Mouse (Mus musculus) CH12.LX (cell line): ENCODE measurements around the gene Notum. TPM values are rescaled to one million over a fixed set of nuclear protein-coding genes. Genes with fewer than 3 reads are reported as not detected.
A peak's percentile ranks its signal among the peaks of the same experiment; 100 is the strongest.

Experiments
- DNase-seq: peaks from one replicate; pipeline ENCODE4 v3.0.0-alpha.2; 2013; ENCODE audit errors: extremely low read depth
- H3K27ac ChIP-seq: 2 replicates; pipeline ENCODE4 v1.5.1; 2012; ENCODE audit warnings: low read depth, mild to moderate bottlenecking, control low read depth, moderate library complexity; ENCODE audit not compliant: insufficient read depth
- H3K27me3 ChIP-seq: replicated peaks from 2 replicates; pipeline ENCODE3; 2012; ENCODE audit warnings: inconsistent platforms
- H3K36me3 ChIP-seq, 2 experiments: replicated peaks in 1 of 2; 2 replicates each; pipeline versions ENCODE3 to v1.6.1; 2012; ENCODE audit warnings: inconsistent platforms in 1 of 2, low read length in 1 of 2, mild to moderate bottlenecking in 1 of 2, mixed read lengths in 1 of 2, moderate library complexity in 1 of 2; ENCODE audit not compliant: control insufficient read depth in 1 of 2, insufficient read depth in 1 of 2
- H3K4me1 ChIP-seq, 2 experiments: 2 replicates each; pipeline ENCODE4 v1.6.1; 2012; ENCODE audit warnings: inconsistent platforms in 1 of 2, moderate library complexity in 1 of 2; ENCODE audit not compliant: insufficient read depth in 2 of 2, control insufficient read depth in 1 of 2
- H3K4me2 ChIP-seq: 2 replicates; pipeline ENCODE4 v1.6.1; 2012; ENCODE audit warnings: low read depth, mild to moderate bottlenecking, control low read depth; ENCODE audit not compliant: poor library complexity, insufficient read depth, severe bottlenecking
- H3K4me3 ChIP-seq, 3 experiments: fragments of 150-350 bp in 1 of 3; sonication (generic) in 1 of 3; replicated peaks in 1 of 3; 2 replicates each; pipeline versions ENCODE3 to v1.5.1; 2011 to 2012; ENCODE audit warnings: low read depth in 2 of 3, low read length in 2 of 3, mild to moderate bottlenecking in 2 of 3, moderate library complexity in 2 of 3, control low read depth in 1 of 3, improper control_type of control experiment in 1 of 3, inconsistent platforms in 1 of 3, mixed read lengths in 1 of 3; ENCODE audit not compliant: poor library complexity in 1 of 3
- H3K79me2 ChIP-seq: replicated peaks from 2 replicates; pipeline ENCODE4 v1.6.1; 2012; ENCODE audit warnings: mild to moderate bottlenecking, moderate library complexity; ENCODE audit not compliant: control insufficient read depth, poor library complexity, insufficient read depth, severe bottlenecking; ENCODE audit errors: extremely low read depth
- H3K9ac ChIP-seq: 2 replicates; pipeline ENCODE4 v1.6.1; 2012; ENCODE audit warnings: low read depth, mild to moderate bottlenecking, control low read depth, moderate library complexity; ENCODE audit not compliant: insufficient read depth
- H3K9me3 ChIP-seq: replicated peaks from 2 replicates; pipeline ENCODE3; 2012; ENCODE audit warnings: low read length, inconsistent platforms, mixed read lengths
- BHLHE40 ChIP-seq: IDR thresholded peaks from 2 replicates; pipeline ENCODE4 v1.6.1; 2011; ENCODE audit warnings: mild to moderate bottlenecking, low read depth, low read length, improper control_type of control experiment
- CHD2 ChIP-seq: IDR thresholded peaks from 2 replicates; pipeline ENCODE4 v1.6.1; 2011; ENCODE audit warnings: low read length, improper control_type of control experiment
- CTCF ChIP-seq, 2 experiments: IDR thresholded peaks in 1 of 2; conservative IDR thresholded peaks in 1 of 2; 2 replicates each; pipeline ENCODE4 v1.5.1; 2011 to 2012; ENCODE audit warnings: low read depth in 2 of 2, low read length in 2 of 2, improper control_type of control experiment in 1 of 2, inconsistent platforms in 1 of 2, mild to moderate bottlenecking in 1 of 2, moderate library complexity in 1 of 2
- ELF1 ChIP-seq: IDR thresholded peaks from 2 replicates; pipeline ENCODE4 v1.6.1; 2014; ENCODE audit warnings: low read depth, mild to moderate bottlenecking, inconsistent platforms, low read length, improper control_type of control experiment
- EP300 ChIP-seq: IDR thresholded peaks from 2 replicates; pipeline ENCODE4 v1.6.1; 2011; ENCODE audit warnings: low read length, improper control_type of control experiment
- ETS1 ChIP-seq: conservative IDR thresholded peaks from 2 replicates; pipeline ENCODE4 v1.6.1; 2012; ENCODE audit warnings: low read depth, mild to moderate bottlenecking, inconsistent platforms, low read length, improper control_type of control experiment, moderate library complexity
- GABPA ChIP-seq: IDR thresholded peaks from 2 replicates; pipeline ENCODE4 v1.6.1; 2012; ENCODE audit warnings: low read depth, low read length, improper control_type of control experiment, inconsistent platforms; ENCODE audit not compliant: insufficient replicate concordance
- HCFC1 ChIP-seq: IDR thresholded peaks from 2 replicates; pipeline ENCODE4 v1.6.1; 2012; ENCODE audit warnings: low read depth, mild to moderate bottlenecking, inconsistent platforms, low read length, improper control_type of control experiment
- IRF4 ChIP-seq: IDR thresholded peaks from 2 replicates; pipeline ENCODE4 v1.6.1; 2014; ENCODE audit warnings: low read depth, mild to moderate bottlenecking, inconsistent platforms, low read length, improper control_type of control experiment
- JUN ChIP-seq: IDR thresholded peaks from 2 replicates; pipeline ENCODE4 v1.6.1; 2011; ENCODE audit warnings: low read depth, mild to moderate bottlenecking, low read length, improper control_type of control experiment, moderate library complexity; ENCODE audit not compliant: insufficient read depth
- JUND ChIP-seq: conservative IDR thresholded peaks from 2 replicates; pipeline ENCODE4 v1.6.1; 2011; ENCODE audit warnings: low read depth, low read length, improper control_type of control experiment
- KAT2A ChIP-seq: IDR thresholded peaks from 2 replicates; pipeline ENCODE4 v1.6.1; 2012; ENCODE audit warnings: low read length, improper control_type of control experiment, inconsistent platforms; ENCODE audit not compliant: insufficient replicate concordance
- MAX ChIP-seq: IDR thresholded peaks from 2 replicates; pipeline ENCODE4 v1.6.1; 2011; ENCODE audit warnings: low read length, improper control_type of control experiment
- MAZ ChIP-seq: IDR thresholded peaks from 2 replicates; pipeline ENCODE4 v1.6.1; 2012; ENCODE audit warnings: low read depth, mild to moderate bottlenecking, inconsistent platforms, low read length, improper control_type of control experiment, moderate library complexity
- MEF2A ChIP-seq: IDR thresholded peaks from 2 replicates; pipeline ENCODE4 v1.6.1; 2014; ENCODE audit warnings: low read depth, mild to moderate bottlenecking, inconsistent platforms, low read length, improper control_type of control experiment, borderline replicate concordance
- MXI1 ChIP-seq: IDR thresholded peaks from 2 replicates; pipeline ENCODE4 v1.6.1; 2011; ENCODE audit warnings: mild to moderate bottlenecking, low read depth, low read length, improper control_type of control experiment
- MYC ChIP-seq: IDR thresholded peaks from 2 replicates; pipeline ENCODE4 v1.6.1; 2011; ENCODE audit warnings: low read depth, mild to moderate bottlenecking, improper control_type of control experiment, low read length
- NELFE ChIP-seq: IDR thresholded peaks from 2 replicates; pipeline ENCODE4 v1.6.1; 2011; ENCODE audit warnings: low read depth, low read length, improper control_type of control experiment
- PAX5 ChIP-seq: IDR thresholded peaks from 2 replicates; pipeline ENCODE4 v1.6.1; 2012; ENCODE audit warnings: low read length, inconsistent platforms, mixed read lengths
- POLR2A ChIP-seq: IDR thresholded peaks from 2 replicates; pipeline ENCODE4 v1.6.1; 2011; ENCODE audit warnings: low read depth, mild to moderate bottlenecking, improper control_type of control experiment, low read length
- POLR2AphosphoS2 ChIP-seq: IDR thresholded peaks from 2 replicates; pipeline ENCODE4 v1.6.1; 2011; ENCODE audit warnings: low read depth, low read length, improper control_type of control experiment
- RAD21 ChIP-seq: IDR thresholded peaks from 2 replicates; pipeline ENCODE4 v1.6.1; 2011; ENCODE audit warnings: low read depth, mild to moderate bottlenecking, low read length, improper control_type of control experiment, moderate library complexity
- RCOR1 ChIP-seq: conservative IDR thresholded peaks from 2 replicates; pipeline ENCODE4 v1.6.1; 2012; ENCODE audit warnings: low read depth, mild to moderate bottlenecking, inconsistent platforms, low read length, improper control_type of control experiment
- SIN3A ChIP-seq: IDR thresholded peaks from 2 replicates; pipeline ENCODE4 v1.6.1; 2012; ENCODE audit warnings: low read length, improper control_type of control experiment, inconsistent platforms
- SMC3 ChIP-seq: IDR thresholded peaks from 2 replicates; pipeline ENCODE4 v1.6.1; 2011; ENCODE audit warnings: low read depth, low read length, improper control_type of control experiment
- TBP ChIP-seq: conservative IDR thresholded peaks from 2 replicates; pipeline ENCODE4 v1.6.1; 2011; ENCODE audit warnings: low read depth, low read length, improper control_type of control experiment
- TCF12 ChIP-seq: IDR thresholded peaks from 2 replicates; pipeline ENCODE4 v1.6.1; 2014; ENCODE audit warnings: low read depth, mild to moderate bottlenecking, inconsistent platforms, low read length, improper control_type of control experiment
- UBTF ChIP-seq: IDR thresholded peaks from 2 replicates; pipeline ENCODE4 v1.6.1; 2012; ENCODE audit warnings: low read depth, mild to moderate bottlenecking, inconsistent platforms, low read length, improper control_type of control experiment, moderate library complexity
- USF1 ChIP-seq: IDR thresholded peaks from 2 replicates; pipeline ENCODE4 v1.6.1; 2014; ENCODE audit warnings: low read depth, mild to moderate bottlenecking, inconsistent platforms, low read length, improper control_type of control experiment
- ZC3H11A ChIP-seq: IDR thresholded peaks from 2 replicates; pipeline ENCODE4 v1.6.1; 2012; ENCODE audit warnings: low read depth, mild to moderate bottlenecking, inconsistent platforms, low read length, improper control_type of control experiment
- ZMIZ1 ChIP-seq: IDR thresholded peaks from 2 replicates; pipeline ENCODE4 v1.6.1; 2012; ENCODE audit warnings: low read depth, mild to moderate bottlenecking, inconsistent platforms, low read length, improper control_type of control experiment
- ZNF384 ChIP-seq: IDR thresholded peaks from 2 replicates; pipeline ENCODE4 v1.6.1; 2012; ENCODE audit warnings: low read depth, low read length, improper control_type of control experiment, inconsistent platforms
- dilution Hi-C: fragments of 300-500 bp; cut with MboI; formaldehyde crosslinking; loops from 2 replicates; pipeline ENCODE4 v1.14.3; 2020; ENCODE audit warnings: low sequenced_read_pairs; ENCODE audit not compliant: extremely low pct_unique_long_range_greater_than_20kb, extremely low pct_ligation_motif_present
- in situ Hi-C: fragments of 300-500 bp; cut with MboI; formaldehyde crosslinking; loops from 3 replicates; pipeline ENCODE4 v1.14.3; 2019; ENCODE audit warnings: low sequenced_read_pairs, low pct_ligation_motif_present, low pct_unique_long_range_greater_than_20kb, mixed read lengths
- polyA plus RNA-seq: library from polyadenylated mRNA; unstranded; fragments of >175 nt; gene quantifications from 2 replicates; pipeline ENCODE4 v1.2.1, GENCODE M21; 2012; ENCODE audit warnings: low read depth; ENCODE audit not compliant: insufficient read length
- total RNA-seq, 2 experiments: library from RNA; depleted of rRNA; stranded (reverse); fragments of 300-350 nt in 1 of 2; fragments of >200 nt in 1 of 2; gene quantifications; 2 replicates each; pipeline ENCODE4 v1.2.3; 2012 to 2014

Gene Notum
- total and polyA plus RNA-seq, 3 experiments: not detected

DNA sequence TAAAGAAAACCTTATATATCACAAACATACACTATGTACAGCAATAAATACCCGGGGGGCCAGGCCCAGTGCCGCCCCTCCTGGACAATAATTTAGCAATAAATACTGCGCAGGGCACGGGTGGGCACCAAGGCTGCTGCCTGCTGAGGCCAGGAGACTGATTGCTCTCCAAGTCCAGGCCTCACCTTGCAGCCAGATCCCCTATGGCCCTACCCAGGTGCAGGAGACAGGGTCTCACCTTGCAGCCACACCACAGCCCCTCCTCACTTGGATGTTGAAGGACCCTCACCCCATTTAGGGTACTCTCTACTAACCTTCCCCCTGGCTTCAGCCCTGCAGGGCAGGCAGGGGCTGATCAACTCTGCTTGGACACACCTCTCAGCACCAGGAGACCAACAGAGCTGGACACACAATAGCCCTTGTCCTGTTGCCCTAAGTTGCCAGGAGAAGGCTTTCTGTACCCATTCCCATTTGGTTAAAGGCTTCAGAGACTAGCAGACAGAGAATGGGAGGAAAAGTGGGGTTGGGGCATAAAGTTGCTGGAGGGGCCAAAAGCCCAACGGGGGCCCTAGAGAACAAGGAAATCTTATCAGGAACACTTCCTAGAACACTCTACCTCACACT lies 35.7 kb downstream of the Notum start, which contains the start of gene Sirt7:
TSS of gene Sirt7 (minus strand) at position 89 of the 624 bp plus-strand sequence.
- peak within 1 kb of the TSS; percentile 86 for H3K4me2 ChIP-seq
- H3K4me3 ChIP-seq: peak within 1 kb of the TSS; percentile 82 to 100 (median 100)
- no peak for TF ChIP-seq CHD2
- TF ChIP-seq, all 38 proteins: peak for 0
- dilution Hi-C loops (no loop called here), in situ Hi-C loops (loop anchor here (10.0 kb wide), 1 partner anchor 60 kb away; no protein-coding TSS in a partner anchor)
- H3K4me1 ChIP-seq: peaks cover 36 to 63% of the 10 kb centered on the region in 2 experiments
- H3K27ac ChIP-seq: peak within 1 kb of the TSS; percentile 83
- H3K36me3 ChIP-seq: peaks cover 52 to 71% of the 10 kb centered on the region in 2 experiments
- DNase-seq: no peak
- H3K9me3 ChIP-seq: no peaks in the 10 kb centered on the region
- peak within 1 kb of the TSS; percentile 93 for H3K9ac ChIP-seq
- no peaks in the 10 kb centered on the region for H3K27me3 ChIP-seq
- peaks cover 37% of the 10 kb centered on the region for H3K79me2 ChIP-seq

- peaks cover 33 to 57% of the 10 kb centered on the region in 2 experiments for H3K4me1 ChIP-seq
- in situ Hi-C loops (loop anchor here (10.0 kb wide), 1 partner anchor 60 kb away; no protein-coding TSS in a partner anchor), dilution Hi-C loops (no loop called here)
- H3K9me3 ChIP-seq: no peaks in the 10 kb centered on the region
- H3K36me3 ChIP-seq: peaks cover 58 to 77% of the 10 kb centered on the region in 2 experiments
- peak overlapping the region; percentile 93 for H3K9ac ChIP-seq
- H3K4me3 ChIP-seq: peak overlapping the region; percentile 82 to 100 (median 100)
- H3K4me2 ChIP-seq: peak overlapping the region; percentile 86
- peak; percentile 91 for DNase-seq
- H3K79me2 ChIP-seq: peaks cover 32% of the 10 kb centered on the region
- peak overlapping the region; percentile 83 for H3K27ac ChIP-seq
- H3K27me3 ChIP-seq: no peaks in the 10 kb centered on the region
- peak; percentile 93 for TF ChIP-seq POLR2A
- TF ChIP-seq TCF12: peak; percentile 75
- TF ChIP-seq RCOR1: no peak
- no peak for TF ChIP-seq UBTF
- TF ChIP-seq ZC3H11A: no peak
- TF ChIP-seq MAZ: no peak
- peak; percentile 90; the same call in 1 of the 2 replicates for TF ChIP-seq MXI1
- TF ChIP-seq IRF4: no peak
- TF ChIP-seq JUND: no peak
- TF ChIP-seq ZNF384: no peak
- no peak for TF ChIP-seq USF1
- 0 out of 2 replicates have a peak, but pooled peaks have one; percentile 7 for TF ChIP-seq BHLHE40
- peak; percentile 69 for TF ChIP-seq TBP
- TF ChIP-seq SMC3: no peak
- no peak; the same call in 1 of the 2 replicates for TF ChIP-seq GABPA
- no peak for TF ChIP-seq MEF2A
- no peak for TF ChIP-seq ETS1
- no peak for TF ChIP-seq JUN
- no peak for TF ChIP-seq CTCF (conservative IDR thresholded peaks at IDR 0.05 in 1 of 2, IDR thresholded peaks at IDR 0.05 in 1 of 2; ENCODE audit: low read depth in 2 of 2, low read length in 2 of 2)
- no peak for TF ChIP-seq RAD21
- peak; percentile 89 for TF ChIP-seq HCFC1
- no peak; the same call in 1 of the 2 replicates for TF ChIP-seq MYC
- no peak for TF ChIP-seq EP300
- TF ChIP-seq KAT2A: no peak; the same call in 1 of the 2 replicates
- peak; percentile 81 for TF ChIP-seq NELFE
- peak; percentile 88 for TF ChIP-seq ZMIZ1
- TF ChIP-seq POLR2AphosphoS2: peak; percentile 94
- TF ChIP-seq SIN3A: peak; percentile 97
- TF ChIP-seq PAX5: no peak
- no peak for TF ChIP-seq MAX
- TF ChIP-seq ELF1: peak; percentile 100
Observed at GRCm38 (mm10) chr11:120624680-120625111, 36.3 kb downstream of the Notum start.
